Mouse (Mus musculus) C2C12 (cell line): ENCODE results near the gene Fars2.

Experiments
- CTCF ChIP-seq: IDR thresholded peaks from one replicate; pipeline ENCODE4 v1.5.1; 2011; ENCODE audit not compliant: control insufficient read depth, insufficient read depth, insufficient read length
- FOSL1 ChIP-seq: IDR thresholded peaks from one replicate; pipeline ENCODE4 v1.8.0; 2011; ENCODE audit warnings: mild to moderate bottlenecking, low read length; ENCODE audit not compliant: poor library complexity, insufficient read depth, severe bottlenecking
- MAX ChIP-seq: IDR thresholded peaks from one replicate; pipeline ENCODE4 v1.6.1; 2011; ENCODE audit warnings: mild to moderate bottlenecking, control low read depth
- MYOD1 ChIP-seq: IDR thresholded peaks from one replicate; pipeline ENCODE4 v1.6.1; 2011; ENCODE audit warnings: low read depth; ENCODE audit not compliant: control insufficient read depth, insufficient read length
- USF1 ChIP-seq: IDR thresholded peaks from one replicate; pipeline ENCODE4 v1.6.1; 2011; ENCODE audit warnings: low read depth, mild to moderate bottlenecking, control low read depth, moderate library complexity

GRCm38 (mm10) chr13:36199288-36199687, 82.1 kb downstream of the Fars2 start:
- TF ChIP-seq CTCF, result no peak
- TF ChIP-seq USF1, result no peak
- TF ChIP-seq MAX, result no peak
- TF ChIP-seq FOSL1, result no peak
- no peak for TF ChIP-seq MYOD1
